Mouse (Mus musculus) layer of hippocampus, postnatal 36 days (tissue): ENCODE results near the gene Usp2. TPM values are rescaled to one million over a fixed set of nuclear protein-coding genes. Genes with fewer than 3 reads are reported as not detected.

Experiments
- total RNA-seq, 2 experiments: library from RNA; stranded (reverse); gene quantifications; 2 replicates each; pipeline ENCODE4 v1.2.3; 2021

Gene Usp2
- total RNA-seq, 2 experiments from 2014 or later = 66.2 to 74.9 TPM

Other genes with a start within 250 kb of the Usp2 start
- gene Thy1, start 23.6 kb upstream of the Usp2 start, total RNA-seq = 100 to 1,000 TPM; 786 to 920 TPM
- 1 to 10 TPM in 1 of 2 experiments, under 1 TPM in 1; 0.17 to 2.5 TPM for gene Mfrp, start 34.7 kb downstream of the Usp2 start, total RNA-seq
- gene C1qtnf5, start 40.2 kb downstream of the Usp2 start, total RNA-seq = 10 to 100 TPM; 17.0 to 17.6 TPM
- under 1 TPM; 0.35 to 0.61 TPM for gene Gm49380, start 46.5 kb downstream of the Usp2 start, total RNA-seq
- gene Rnf26, start 46.5 kb downstream of the Usp2 start, total RNA-seq = 10 to 100 TPM; 28.4 to 28.6 TPM
- gene Mcam, start 67.4 kb downstream of the Usp2 start, total RNA-seq = 10 to 100 TPM; 15.6 to 18.8 TPM
- 10 to 100 TPM; 65.2 to 70.5 TPM for gene Cbl, start 167.0 kb downstream of the Usp2 start, total RNA-seq
- gene Ccdc153, start 173.7 kb downstream of the Usp2 start, total RNA-seq = 1 to 10 TPM; 1.3 to 2.4 TPM
- gene Pdzd3, start 184.4 kb downstream of the Usp2 start, total RNA-seq = 1 to 10 TPM; 1.4 to 1.8 TPM
- 10 to 100 TPM; 13.5 TPM for gene Nlrx1, start 201.6 kb downstream of the Usp2 start, total RNA-seq
- 10 to 100 TPM; 63.6 to 73.1 TPM for gene Abcg4, start 221.6 kb downstream of the Usp2 start, total RNA-seq
- gene Hinfp, start 238.7 kb downstream of the Usp2 start, total RNA-seq = 10 to 100 TPM; 27.4 to 30.1 TPM